Mouse (Mus musculus) A20 (cell line): ENCODE data around the gene Olfr1208.

Experiments used
- DNase-seq: peaks from one replicate; pipeline ENCODE4 v3.0.0-alpha.2; 2011; ENCODE audit warnings: low read depth, low spot score

Olfr1208 gene

DNA sequence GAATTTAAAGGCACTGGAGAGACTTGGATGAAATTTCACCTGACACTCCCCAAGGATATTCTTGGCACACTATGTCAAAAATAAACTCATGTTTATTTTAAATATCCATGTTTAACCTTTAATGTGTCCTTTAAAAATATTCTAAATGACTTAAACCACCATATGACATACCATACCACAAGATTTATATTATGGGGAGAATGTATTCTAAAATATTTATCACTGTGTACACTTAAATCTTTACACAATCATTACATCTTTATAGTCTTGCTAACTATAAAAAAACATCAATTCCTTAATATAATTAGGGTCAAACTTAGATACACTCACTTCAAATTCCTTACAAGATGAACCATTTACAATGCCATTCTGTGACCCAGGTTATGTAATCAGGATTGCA lies at the start of gene Olfr1208:
Olfr1208 (minus strand) TSS at position 101 of the 400 bp plus-strand sequence.
- DNase-seq, result no peak

DNA sequence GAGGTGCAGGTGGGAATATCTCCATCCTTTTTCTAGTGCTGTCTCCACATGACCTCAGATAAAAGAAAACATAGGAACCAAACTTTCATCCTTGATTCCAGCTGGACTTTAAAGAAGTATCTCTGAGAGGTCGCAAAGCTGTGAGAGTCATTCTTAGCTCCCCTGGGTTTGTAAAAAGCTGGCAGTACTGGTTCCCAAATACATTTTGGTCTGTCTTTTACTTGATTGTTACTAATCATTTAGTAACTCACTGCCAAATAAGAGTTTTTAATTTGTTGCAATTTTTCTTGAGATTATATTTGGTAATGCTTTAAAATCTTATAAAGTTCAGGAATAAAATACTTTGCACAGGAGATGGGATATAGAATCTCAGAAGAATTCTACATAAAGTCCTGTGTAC lies 35.9 kb upstream of the Olfr1208 start, which contains the start of gene Olfr1211:
Olfr1211 (minus strand) TSS at position 101 of the 400 bp plus-strand sequence.
- DNase-seq, result no peak

DNA sequence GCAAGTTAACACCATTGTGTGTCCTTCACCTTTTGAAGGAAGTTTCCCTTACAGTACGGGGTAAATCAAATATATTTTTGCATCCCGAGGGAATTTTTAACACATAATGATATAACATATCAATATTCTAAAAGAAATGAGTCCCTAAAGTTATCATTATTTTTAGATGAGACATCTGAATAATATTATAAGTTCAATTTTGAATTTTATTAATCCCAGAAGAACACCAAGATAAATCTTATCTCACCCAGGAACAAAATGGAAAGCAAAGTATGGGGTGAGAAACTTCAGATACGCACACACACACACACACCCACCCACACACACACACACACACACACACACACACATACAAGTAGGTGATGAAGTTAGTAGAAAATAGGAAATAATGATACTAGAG lies 12.9 kb upstream of the Olfr1208 start, which contains the start of gene Olfr1209:
Olfr1209 (minus strand) TSS at position 101 of the 400 bp plus-strand sequence.
- DNase-seq, result no peak

DNA sequence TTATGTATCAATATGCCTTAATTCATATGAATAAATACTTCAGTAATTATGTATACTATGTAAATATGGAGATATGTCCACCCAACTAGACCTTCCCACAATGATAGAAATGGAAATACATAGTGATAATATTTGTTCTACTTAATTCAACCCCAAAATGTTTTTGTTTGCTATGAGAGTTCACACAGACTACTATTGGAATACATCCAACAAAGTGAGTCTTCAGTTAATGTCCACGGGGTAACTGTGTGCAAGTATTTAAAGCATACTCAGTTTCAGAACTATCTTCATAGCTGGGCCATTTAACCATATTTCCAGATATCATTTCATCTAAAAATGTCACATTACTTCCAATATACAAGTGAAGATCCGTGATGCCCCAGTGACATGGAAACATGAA lies 39.2 kb downstream of the Olfr1208 start, which contains the start of gene Olfr1206:
Olfr1206 (plus strand) TSS at position 301 of the 400 bp plus-strand sequence.
- DNase-seq, result no peak

DNA sequence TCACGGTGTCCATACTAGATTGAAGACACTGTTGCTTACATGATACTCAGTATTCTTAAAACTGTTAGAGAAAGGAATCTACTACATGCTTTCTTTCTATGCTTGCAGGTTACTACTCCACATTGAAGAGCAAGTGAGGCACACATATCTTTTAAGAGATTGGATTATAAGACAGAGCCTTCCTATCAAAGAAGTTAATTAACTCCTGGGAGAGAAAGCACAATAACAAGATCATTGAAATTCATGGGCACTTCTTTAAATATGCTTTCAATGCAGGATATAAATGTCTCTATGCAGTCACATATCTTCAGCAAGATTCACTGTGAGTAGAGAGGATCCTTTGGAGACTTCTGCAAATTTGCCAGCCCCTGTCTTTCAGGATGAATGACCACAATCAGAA lies 53.1 kb downstream of the Olfr1208 start, which contains the start of gene Olfr1204:
Olfr1204 (plus strand) TSS at position 301 of the 400 bp plus-strand sequence.
- DNase-seq, result no peak
